Mouse (Mus musculus): ENCODE measurements at regions not wholly inside any gene's neighbourhood (a gene's known extent, or its start where the extent isn't known, plus 50 kb on each side); places are given as distances from the start of the nearest gene placed in this dataset.

DNA sequence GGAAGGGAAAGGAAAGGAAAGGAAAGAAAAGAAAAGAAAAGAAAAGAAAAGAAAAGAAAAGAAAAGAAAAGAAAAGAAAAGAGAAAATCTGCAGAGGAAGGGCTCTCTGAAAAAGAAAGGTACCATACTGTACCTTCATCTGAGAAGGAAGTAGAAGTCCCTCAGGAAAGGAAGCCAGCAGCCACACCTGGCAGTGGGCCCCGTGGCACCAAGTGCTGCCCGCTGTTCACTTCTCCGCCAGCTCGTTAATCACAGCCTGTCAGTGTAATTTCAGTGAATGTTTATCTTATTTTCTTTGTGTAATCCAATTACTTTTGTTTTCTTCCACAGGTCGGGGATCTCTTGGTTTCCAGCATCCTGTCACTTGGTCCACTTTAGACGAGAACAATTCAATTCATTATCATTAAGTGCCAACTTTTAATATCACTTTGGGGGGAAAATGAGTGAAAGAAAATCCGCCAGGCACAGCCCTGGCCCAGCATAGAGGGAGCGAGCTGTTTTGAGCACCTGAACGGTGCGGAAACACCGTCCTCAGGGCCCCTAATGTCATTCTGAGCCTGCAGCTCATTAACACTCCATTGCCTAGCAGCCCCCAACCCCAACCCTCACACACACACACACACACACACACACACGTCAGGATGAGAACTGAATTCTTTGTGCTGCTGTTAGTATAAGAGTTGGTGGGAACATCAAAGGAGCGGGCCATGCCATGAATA, 309.7 kb downstream of the Irx2 start:
- DNase-seq (ENCODE audit: low read depth, low spot score) = no peak

DNA sequence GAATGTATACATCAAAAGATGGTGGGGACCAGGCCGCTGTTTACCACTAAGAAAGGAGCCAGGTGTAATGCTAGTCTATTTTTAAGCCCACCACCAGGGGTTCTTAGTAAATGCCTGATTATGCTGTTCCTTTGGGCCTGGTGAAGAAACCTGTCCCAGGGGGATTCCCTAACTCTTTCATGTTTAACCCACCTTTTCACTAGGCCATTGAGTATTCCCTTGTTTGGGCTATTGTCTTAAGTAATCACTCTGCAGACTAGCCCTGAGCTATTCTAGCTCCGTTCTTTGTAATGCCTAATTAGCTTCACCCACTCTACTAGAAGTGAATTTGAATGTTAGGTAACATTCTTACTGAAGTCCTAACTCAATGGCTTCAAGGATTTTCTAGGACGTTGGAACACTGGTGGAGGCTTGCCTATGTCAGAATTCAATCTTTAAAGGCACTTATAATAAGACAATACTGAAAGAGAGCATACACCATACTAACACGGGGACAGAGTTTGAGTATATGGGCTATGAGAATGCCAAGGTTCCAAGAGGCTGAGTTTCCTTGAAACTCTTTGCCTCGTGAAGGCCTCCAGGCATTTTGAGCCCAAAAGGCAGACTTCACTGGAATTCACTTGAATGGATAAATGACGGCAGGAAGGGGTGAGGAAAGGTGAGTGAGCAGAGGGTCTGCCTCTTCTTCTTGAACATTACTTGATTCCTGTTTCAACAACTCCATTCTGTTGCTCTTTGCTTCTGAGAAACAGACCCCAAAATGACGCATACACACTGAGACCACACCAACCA, 312.7 kb upstream of the Irx4 start:
- no peak for DNase-seq (ENCODE audit: low read depth, low spot score)

DNA sequence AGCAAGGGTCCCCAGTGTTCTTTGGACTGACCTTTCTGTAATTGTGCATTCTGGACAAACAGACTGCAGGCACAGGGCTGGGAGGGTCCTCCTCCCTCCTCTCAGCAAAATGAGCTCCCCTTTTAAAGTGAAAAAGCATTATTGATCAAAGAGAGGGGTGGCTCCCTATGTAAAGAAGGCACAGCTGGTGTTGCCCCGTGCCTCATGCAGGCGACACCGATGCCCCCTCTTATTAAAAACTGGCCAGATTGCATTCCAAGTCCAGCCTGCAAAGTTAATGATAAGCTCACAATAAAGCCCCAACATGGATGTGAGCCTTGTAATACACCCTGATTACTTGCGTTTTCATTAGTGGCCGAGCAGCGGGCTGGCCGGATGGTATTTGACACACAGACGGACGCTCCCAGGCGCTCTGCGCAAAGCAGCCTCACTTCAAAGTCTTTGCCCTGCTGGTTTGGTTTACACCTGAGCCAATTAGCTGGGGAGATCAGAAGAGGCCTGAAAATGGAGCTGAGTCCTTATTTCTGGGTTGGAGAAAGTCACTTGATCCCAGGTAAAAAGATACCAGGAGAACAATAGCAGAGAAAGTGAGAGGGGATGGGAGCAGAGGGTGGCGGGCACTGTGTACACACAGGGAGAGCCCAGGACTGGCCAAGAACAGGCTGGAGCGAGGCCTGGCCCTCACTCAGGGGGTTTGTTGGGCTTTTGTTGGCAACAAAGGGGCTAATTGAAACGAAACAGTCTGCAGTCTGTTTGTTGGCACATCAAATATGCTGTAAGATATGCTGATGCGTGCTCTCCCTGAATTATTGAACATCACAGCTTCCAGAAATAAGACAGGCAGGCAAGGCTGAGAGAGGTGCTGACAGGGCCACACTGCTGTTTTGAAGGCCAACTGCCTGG, 301.4 kb upstream of the Irx4 start:
- DNase-seq (ENCODE audit: low read depth, low spot score) = no peak

DNA sequence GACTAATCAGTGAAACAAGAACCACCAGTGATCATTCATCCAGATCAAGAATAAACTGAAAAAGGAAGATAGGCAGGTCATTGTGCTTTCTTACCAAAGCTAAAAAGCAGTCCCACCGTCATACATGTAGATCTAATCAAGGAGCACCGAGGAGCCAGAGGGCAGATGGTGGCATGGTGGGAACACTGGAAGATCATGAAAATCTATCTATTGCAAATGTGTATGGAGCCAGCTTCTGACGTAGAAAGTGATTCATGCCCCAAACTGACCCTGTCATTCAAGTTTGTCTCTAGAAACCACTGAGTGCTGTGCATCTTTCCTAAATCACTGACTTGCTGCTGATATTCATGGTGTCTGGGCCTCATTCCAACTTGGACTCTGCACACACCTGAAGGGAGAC, 299.0 kb upstream of the Irx4 start:
- DNase-seq (ENCODE audit: low read depth, low spot score) = no peak

DNA sequence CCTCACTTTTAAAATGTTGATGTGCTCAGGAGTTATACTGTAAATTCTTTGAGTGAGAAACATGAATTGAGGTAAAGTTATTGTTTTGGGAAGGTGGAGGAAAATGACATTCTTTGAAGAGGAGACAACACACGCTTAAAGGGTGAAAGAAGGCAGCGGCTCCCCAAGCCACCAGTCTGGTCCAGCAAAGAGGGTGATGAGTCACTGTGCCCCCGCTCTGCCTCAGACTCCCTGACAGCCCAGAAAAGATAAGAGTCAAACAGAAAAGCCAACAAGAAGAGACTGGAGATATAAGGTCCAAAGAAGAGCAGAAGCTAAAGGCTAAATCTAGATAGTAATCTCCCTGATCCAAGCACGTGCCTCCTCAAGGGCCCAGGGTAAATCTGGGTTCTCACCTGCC, 288.1 kb upstream of the Irx4 start:
- no peak for DNase-seq (ENCODE audit: low read depth, low spot score)

DNA sequence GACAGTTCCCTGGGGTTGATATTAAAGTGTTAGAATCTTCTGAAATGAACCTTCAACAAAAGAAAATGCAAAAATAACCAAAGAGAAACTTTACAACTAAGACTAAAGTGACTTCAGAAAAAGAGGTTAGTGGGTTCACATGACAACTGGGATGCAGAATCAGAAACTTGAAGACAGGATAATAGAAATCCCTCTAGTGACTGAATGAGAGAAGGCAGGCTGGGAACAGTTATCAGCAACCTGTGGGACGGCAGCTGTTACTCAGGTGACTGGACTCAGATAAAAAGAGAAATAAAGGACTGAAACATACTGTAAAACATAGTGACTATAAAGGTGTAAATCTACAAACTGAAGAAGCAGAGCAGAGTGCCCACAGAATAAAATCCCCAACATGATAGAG, 287.4 kb upstream of the Irx4 start:
- DNase-seq (ENCODE audit: low read depth, low spot score) = no peak

DNA sequence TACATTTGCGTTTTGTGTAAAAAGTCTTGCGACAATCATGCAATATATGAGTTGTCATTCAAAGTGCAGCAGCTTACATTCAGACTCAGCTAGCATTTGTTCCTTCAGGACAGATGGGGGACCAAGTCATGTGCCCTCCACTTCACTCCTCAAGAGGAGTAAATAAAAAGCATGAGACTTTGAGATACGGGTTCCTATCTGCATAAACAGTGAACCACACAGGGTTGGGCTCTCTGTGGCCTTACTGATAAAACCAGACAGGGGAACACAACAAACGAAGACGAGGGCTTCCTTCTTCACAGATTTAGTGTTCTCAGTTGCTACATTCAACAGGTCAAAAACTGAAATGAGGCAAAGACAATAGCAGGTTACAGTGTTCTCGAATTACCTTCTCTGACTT, 283.1 kb upstream of the Irx4 start:
- no peak for DNase-seq (ENCODE audit: low read depth, low spot score)

DNA sequence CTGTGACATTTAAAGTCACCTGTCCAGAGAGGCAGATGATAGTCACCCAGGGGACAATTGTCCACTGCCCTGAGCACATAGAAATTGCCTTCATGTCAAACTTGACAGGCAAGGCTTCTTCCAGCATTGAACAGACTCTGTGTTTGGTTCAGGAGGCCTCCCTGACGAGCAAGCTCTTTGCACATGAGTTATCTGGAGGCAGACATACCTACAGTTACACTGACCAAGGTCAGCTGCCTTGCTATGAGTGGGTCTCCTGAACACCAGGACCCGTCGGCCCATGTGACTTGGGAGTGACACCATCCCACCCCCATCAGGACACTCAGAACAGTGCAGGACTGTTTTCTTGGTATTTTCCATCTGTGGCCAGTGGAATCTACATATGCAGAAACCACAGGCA, 282.3 kb upstream of the Irx4 start:
- no peak for DNase-seq (ENCODE audit: low read depth, low spot score)

DNA sequence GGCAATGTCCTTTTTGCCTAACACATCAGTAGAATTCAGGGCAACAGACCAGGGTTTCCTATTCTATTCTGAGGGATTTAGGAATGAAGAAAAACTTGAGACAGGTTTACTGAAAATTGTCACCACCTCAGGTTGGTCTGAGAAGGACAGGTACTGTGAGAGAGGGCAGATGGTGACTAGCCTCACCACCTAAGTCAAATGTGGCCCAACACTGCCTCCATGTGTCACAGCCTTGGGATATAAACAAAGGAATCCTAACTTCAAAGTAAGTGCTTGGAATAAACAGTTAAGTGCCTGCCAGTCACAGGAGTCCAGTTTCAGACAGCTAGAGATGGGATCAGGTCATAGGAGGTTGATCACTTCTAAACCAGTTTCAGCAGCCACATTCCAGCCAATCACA, 281.3 kb upstream of the Irx4 start:
- no peak for DNase-seq (ENCODE audit: low read depth, low spot score)

DNA sequence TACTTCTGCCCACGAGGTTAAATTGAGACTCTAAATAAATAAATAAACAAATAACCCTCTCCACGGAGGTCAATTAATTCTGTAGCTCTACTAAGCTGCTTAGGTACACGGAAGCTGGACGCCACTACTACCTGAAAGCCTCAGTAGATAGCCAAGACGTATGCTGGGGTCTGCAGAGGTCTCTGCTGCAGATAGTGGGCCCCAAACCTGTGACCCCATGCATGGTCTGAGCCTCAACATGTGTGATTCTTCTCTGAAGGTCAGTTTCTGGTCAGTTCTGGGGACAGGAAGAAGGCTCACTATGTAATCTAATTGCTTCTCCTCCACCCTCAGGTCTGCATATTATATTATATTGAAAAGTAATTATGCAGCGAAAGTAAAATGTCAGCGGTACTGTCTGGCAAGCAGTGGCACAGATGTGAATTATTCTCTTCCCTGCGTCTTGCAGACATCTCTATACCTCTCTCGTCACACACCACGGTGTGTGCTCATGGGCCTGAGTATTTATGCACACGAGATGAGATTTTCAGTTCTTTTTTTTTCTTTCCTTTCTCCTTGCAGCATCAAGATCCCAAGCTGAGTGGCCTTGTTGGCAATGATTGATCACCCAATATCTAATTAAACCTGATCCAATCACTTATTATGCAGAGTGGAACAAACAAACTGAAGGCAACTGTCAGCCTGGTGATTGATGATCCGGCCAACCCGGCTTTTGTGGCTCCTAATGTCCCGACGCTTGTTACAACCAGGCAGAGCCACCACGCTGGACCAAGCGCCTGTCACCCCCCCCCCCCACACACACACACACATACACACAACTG, 267.5 kb upstream of the Irx4 start:
- no peak for DNase-seq (ENCODE audit: low read depth, low spot score)

DNA sequence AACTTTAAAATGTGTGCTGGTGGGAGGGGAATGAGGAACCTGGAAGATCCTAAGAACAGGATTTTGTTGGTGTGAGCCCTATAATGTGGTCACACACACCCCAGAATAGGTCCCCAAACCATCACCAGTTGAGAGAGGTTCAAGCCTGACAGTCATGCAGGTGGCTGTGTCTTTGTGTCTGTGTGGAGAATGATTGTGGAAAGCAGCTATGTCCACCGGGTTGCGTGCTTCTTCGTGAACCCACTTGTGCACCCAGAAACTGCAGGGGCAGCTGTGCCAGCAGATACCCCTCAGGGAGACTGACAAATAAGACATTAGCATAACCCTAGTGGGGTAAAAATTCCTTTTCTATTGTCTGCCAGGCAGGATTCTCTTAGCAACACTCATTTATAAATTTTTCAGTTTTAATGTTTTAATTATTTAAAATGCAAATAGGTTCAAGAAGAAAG, 266.8 kb upstream of the Irx4 start:
- no peak for DNase-seq (ENCODE audit: low read depth, low spot score)

DNA sequence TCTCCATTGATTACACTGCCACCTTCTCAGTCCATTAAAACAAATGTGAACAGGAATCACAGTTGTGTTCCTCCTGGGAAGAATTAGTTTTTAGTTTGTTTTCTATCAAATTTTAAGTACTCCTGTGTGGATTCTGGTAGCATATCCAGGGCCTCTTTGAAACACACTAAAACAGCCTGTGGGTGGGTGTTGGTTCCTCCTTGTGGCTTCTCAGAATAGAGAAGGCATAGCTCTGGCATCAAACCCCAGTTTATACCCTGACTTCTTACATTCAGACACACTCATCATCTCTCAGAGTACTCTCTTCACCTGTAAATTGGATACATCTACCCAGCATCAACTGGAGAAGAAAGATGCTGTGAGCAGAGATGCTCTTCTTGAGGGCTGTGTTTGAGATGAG, 265.7 kb upstream of the Irx4 start:
- DNase-seq (ENCODE audit: low read depth, low spot score) = no peak

DNA sequence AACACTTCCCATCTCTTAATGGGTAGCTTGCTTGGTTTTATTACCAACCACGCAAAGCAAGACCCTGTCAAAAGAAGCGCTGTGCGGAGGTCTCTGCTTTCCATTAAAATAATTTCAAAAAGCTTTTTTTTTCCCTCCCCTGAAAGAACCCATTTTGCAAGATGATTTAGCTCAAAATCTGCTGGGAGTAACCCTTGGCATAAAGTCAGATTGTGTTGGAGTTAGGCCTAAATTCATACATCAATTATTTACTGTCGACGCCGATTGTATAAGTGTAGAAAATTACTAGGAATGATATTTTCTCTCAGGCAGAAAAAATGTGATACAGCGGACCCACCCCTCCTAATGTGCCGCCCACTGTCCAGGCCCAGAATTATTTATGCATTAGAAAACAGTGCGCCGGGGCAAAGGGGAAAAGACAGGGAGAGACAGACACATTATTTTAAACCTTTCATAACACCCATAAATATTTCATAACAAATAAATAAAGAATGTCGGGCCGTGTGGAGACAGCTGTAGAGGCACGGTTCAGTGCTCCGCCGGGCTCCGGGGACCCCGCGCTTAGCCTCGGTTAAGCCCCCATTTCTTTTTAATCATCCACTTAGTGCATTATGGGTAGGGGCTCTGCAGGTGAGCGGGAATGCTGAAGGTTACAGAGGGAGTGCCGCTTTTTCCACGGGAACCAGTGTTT, 251.3 kb upstream of the Irx4 start:
- DNase-seq (ENCODE audit: low read depth, low spot score) = no peak

DNA sequence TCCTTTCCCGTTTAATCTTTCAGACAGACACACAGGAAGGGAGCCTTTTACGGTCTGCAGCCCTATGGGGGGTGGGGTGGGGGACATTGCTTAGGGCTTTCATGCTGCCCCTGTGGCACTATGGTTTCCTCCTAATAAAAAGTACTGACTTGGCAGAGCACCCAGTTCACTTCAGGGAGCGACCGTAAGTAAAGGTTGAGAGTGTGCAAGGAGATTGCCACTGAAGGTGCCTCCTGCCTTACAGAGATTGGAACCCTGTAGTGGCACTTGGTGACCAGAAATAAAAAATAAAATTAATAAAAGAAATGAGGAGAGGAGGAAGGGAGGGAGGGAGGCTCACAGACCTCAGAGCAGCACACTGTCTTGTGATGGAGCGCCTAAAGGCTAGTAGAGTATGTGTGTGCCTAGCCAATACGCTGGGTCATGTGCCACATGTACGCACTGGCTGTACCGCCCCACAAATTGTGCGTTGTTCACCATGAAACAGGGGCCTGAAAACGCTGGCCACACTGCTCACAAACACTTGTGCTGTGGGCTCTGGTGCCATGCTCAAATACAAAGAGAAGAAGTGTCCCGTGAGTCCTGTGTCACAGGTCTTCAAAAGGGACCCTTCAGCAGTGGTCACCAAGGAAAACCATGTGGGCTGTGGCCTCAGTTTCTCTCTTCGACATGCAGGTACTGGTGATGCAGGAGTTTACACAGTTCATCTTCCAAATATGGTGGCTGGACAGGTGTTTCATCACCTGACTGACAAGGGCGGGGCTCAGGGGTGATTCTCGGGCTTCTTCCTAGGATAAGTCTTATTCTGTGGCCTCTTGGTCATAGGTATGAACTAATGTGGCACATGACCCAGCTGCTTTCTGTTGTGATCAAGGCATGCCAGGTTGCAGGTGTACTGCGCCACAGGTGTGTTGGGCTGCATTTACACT, 250.5 kb upstream of the Irx4 start:
- DNase-seq (ENCODE audit: low read depth, low spot score) = no peak

DNA sequence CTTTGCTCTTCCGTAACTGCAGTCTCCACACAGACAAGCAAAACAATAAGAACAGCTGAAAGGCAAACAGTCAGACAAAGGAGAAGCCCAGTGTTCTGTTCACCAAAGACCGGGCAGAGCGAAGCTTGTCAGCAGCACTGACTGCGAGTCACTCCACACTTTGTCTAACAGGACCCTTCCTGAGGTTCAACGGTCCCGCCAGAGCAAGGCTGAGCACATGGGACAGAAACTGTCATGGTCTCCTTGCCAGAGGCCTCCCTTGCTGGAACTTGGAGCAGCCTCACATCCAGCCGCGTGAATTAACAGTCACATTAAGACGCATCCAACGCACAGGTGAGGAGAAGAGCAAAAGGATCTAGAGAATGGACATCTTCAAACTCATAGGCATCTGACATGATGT, 241.1 kb upstream of the Irx4 start:
- no peak for DNase-seq (ENCODE audit: low read depth, low spot score)

DNA sequence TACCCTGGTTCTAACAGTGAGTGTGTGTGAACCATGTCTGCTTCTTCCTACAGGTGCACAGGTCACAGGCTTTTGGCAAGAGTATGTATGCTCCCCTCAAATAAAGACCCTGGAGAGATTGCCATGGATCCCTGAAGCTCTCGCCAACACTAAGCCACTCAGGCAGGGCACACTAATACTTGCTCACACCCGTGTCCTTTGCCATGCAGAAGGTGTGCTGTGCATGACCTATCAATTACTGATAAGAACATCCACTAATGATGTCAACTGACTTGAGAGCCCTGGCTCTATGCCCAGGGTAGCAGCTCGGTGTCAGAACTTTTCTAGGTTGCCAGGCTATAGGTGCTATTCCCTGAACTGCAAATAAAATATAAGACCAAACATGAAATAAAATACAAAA, 229.1 kb upstream of the Irx4 start:
- no peak for DNase-seq (ENCODE audit: low read depth, low spot score)

DNA sequence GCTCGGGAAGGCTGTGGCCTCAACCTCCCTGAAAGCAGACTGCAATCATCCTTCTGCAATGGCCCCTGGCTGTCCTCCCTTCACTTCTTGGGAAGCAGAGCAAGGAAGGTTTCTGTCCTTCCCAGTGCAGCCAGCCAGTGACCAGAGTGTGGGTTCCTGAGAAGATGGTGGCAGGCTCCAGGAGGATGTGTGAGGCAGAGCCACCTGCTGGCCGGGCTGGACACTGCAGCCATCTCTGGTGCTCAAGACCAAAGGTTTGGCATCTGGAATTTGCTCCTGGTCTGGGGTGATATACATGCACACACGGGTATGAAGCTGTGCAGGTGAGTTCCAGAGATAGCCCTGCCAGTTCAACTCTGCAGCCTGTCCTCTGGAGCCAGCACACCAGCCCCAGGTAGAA, 227.2 kb upstream of the Irx4 start:
- peak; percentile 65 for DNase-seq (ENCODE audit: low read depth, low spot score)

DNA sequence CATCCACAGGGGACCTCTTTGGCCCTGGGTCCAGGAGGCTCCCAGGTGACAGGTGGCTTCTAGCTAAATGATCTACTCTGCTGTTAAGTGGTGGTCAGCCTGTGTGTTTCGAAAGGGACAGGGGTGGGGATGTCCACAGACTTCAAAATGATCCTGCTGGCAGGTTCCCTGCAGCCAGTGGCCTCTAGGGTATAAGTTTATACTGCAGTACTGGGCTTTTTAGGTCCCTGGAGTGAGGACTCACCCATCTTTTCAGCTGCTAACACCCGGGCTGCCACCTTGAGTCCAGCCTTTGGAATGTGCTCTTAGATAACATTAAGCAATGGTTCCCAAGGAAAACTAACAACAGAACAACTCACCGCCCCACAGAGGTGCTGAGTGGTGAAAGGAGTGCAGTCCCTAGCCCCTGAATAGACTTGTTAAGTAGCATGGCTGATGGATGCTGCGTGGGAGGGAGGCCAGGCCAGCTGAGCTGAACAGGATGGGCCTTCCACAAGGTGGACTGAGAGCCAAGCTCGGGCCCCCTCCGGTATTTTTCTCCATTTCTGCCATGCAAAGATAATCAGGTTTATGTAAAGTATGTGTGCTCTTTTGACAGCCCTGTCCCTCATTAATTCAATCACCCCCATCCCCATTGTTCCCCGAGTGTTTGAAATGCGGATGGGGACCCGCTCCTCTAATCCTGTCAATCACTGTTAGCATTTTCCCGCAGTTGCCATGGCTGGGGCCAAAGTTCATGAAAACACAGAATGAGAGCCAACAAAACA, 226.0 kb upstream of the Irx4 start:
- no peak for DNase-seq (ENCODE audit: low read depth, low spot score)

DNA sequence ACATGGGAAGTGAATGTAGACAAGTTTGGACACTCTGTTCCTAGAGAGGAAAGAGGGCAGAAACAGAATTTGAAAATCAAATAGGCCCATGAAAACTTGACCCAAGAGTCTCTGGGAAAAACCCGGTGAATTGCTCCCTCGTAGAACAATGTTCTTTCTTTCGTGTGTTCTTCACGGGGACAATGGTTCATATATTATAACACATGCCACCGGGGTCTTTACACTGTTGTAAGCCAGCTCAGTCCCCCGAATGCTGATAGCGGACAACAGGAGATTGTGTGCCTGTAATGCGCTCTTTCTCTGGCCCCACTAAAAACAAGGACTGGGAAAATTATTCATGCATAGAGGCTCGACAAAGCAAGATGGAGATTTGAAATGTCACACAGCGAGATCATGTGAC, 225.4 kb upstream of the Irx4 start:
- no peak for DNase-seq (ENCODE audit: low read depth, low spot score)
